8 mouse cellular contexts compared by ENCODE assay signal in genomic region chr2:3512552-3513454, GRCm38 (mm10). TPM values are rescaled to one million over a fixed set of nuclear protein-coding genes. Genes with fewer than 3 reads are reported as not detected.
DNase-seq lines count a peak whose midpoint lies in the region; ATAC-seq and TF ChIP-seq lines count a peak whose summit lies in the region.

TSS of gene Gm45902 (minus strand) at chr2:3512790.
TSS of gene Hspa14 (minus strand) at chr2:3512814.
TSS of gene Cdnf (plus strand) at chr2:3513030.

- H3K4me2 ChIP-seq in forebrain, postnatal 0 days (ENCODE audit: low read depth): peak within 1 kb of the TSS; percentile 88
- peak within 1 kb of the TSS; percentile 72 for H3K4me2 ChIP-seq in lung, embryonic 15.5 days

- H3K27me3 ChIP-seq in MEL (ENCODE audit: control insufficient read depth in 1 of 2, insufficient read depth in 2 of 2, low read length in 2 of 2): no peaks in the 10 kb centered on the region
- H3K27me3 ChIP-seq in cerebellum, adult 2 months (ENCODE audit: control insufficient read depth, insufficient read depth, low read length): no peaks in the 10 kb centered on the region
- no peaks in the 10 kb centered on the region for H3K27me3 ChIP-seq in forebrain, postnatal 0 days (ENCODE audit: insufficient read depth, low read length)
- H3K27me3 ChIP-seq in lung, embryonic 15.5 days: no peaks in the 10 kb centered on the region

- WGBS in cerebellum, adult 2 months: under 1% methylated on average over 60 of the region's 60 CpGs
- 1% methylated on average over 60 of the region's 60 CpGs for WGBS in forebrain, postnatal 0 days
- WGBS in lung, embryonic 15.5 days: under 1% methylated on average over 60 of the region's 60 CpGs

- peak within 1 kb of the TSS; percentile 81 for H3K27ac ChIP-seq in MEL (ENCODE audit: control insufficient read depth, low read depth, low read length)
- peak within 1 kb of the TSS; percentile 82 for H3K27ac ChIP-seq in cerebellum, adult 2 months (ENCODE audit: insufficient read depth, low read length)
- H3K27ac ChIP-seq in forebrain, postnatal 0 days (ENCODE audit: low read depth, low read length): peak within 1 kb of the TSS; percentile 94
- peak within 1 kb of the TSS; percentile 68 for H3K27ac ChIP-seq in lung, embryonic 15.5 days

- H3K79me2 ChIP-seq in MEL (ENCODE audit: control insufficient read depth, insufficient read depth, low read length, poor library complexity): peaks cover 25% of the 10 kb centered on the region

- peaks cover 9 to 18% of the 10 kb centered on the region in 2 experiments for H3K36me3 ChIP-seq in MEL (ENCODE audit: control insufficient read depth in 1 of 2, insufficient read depth in 2 of 2, low read length in 2 of 2)
- H3K36me3 ChIP-seq in forebrain, postnatal 0 days (ENCODE audit: insufficient read depth): peaks cover 14% of the 10 kb centered on the region
- peaks cover 24% of the 10 kb centered on the region for H3K36me3 ChIP-seq in lung, embryonic 15.5 days

- H3K4me1 ChIP-seq in MEL (ENCODE audit: control insufficient read depth in 1 of 2, insufficient read depth in 2 of 2, low read length in 2 of 2): peaks cover 5 to 7% of the 10 kb centered on the region in 2 experiments
- H3K4me1 ChIP-seq in cerebellum, adult 2 months (ENCODE audit: control insufficient read depth, insufficient read depth, low read length): no peaks in the 10 kb centered on the region; the same call in none of the 2 replicates
- H3K4me1 ChIP-seq in forebrain, postnatal 0 days (ENCODE audit: insufficient read depth): no peaks in the 10 kb centered on the region; the same call in 1 of the 2 replicates
- peaks cover 14% of the 10 kb centered on the region for H3K4me1 ChIP-seq in lung, embryonic 15.5 days

- H3K9ac ChIP-seq in MEL (ENCODE audit: control insufficient read depth, low read depth, low read length, poor library complexity, severe bottlenecking): peak within 1 kb of the TSS; percentile 90
- H3K9ac ChIP-seq in forebrain, postnatal 0 days: peak within 1 kb of the TSS; percentile 93
- peak within 1 kb of the TSS; percentile 84 for H3K9ac ChIP-seq in lung, embryonic 15.5 days

- no peak for TF ChIP-seq CTCF in MEL (IDR thresholded peaks at IDR 0.05 in 2 of 3, conservative IDR thresholded peaks at IDR 0.05 in 1 of 3; ENCODE audit: control insufficient read depth in 1 of 3, insufficient read depth in 1 of 3, low read depth in 2 of 3, low read length in 3 of 3, poor library complexity in 1 of 3, severe bottlenecking in 1 of 3)
- no peak for TF ChIP-seq CTCF in cerebellum, adult 2 months (IDR thresholded peaks at IDR 0.05; ENCODE audit: borderline replicate concordance, insufficient read depth, low read depth, low read length)
- TF ChIP-seq CTCF in forebrain, postnatal 0 days (IDR thresholded peaks at IDR 0.05; ENCODE audit: low read depth): peak; percentile 32

- TF ChIP-seq RAD21 in MEL (IDR thresholded peaks at IDR 0.05; ENCODE audit: low read depth, low read length): no peak

- peak; percentile 98 for DNase-seq in MEL (ENCODE audit: low read depth, low spot score)
- DNase-seq in cerebellum, adult 2 months: peak; percentile 97 to 99
- peak; percentile 99 for DNase-seq in forebrain, postnatal 0 days
- peak; percentile 95 for DNase-seq in heart, postnatal 4 days
- peak; percentile 98 to 99 for DNase-seq in layer of hippocampus, adult 8-10 months (ENCODE audit: low spot score in 2 of 2)
- peak; percentile 96 for DNase-seq in ovary, adult 18-20 months (ENCODE audit: low spot score)
- peak; percentile 99 for DNase-seq in thymus, postnatal 0 days (ENCODE audit: low spot score)

- ATAC-seq in forebrain, postnatal 0 days: peak; percentile 99
- ATAC-seq in lung, embryonic 15.5 days (ENCODE audit: borderline replicate concordance, extremely low read depth, low FRiP score, low TSS enrichment): peak; percentile 100

- peak; percentile 56 to 90 for TF ChIP-seq POLR2A in MEL (IDR thresholded peaks at IDR 0.05; ENCODE audit: control insufficient read depth in 1 of 2, insufficient read depth in 1 of 2, low read depth in 1 of 2, low read length in 2 of 2, poor library complexity in 1 of 2)
- peak; percentile 42; the same call in 1 of the 2 replicates for TF ChIP-seq POLR2A in cerebellum, adult 2 months (IDR thresholded peaks at IDR 0.05; ENCODE audit: borderline replicate concordance, insufficient read depth, low read length)

- H3K4me3 ChIP-seq in MEL (ENCODE audit: control insufficient read depth in 1 of 2, insufficient read depth in 1 of 2, low read depth in 2 of 2, low read length in 2 of 2): peak within 1 kb of the TSS; percentile 84 to 87
- H3K4me3 ChIP-seq in cerebellum, adult 2 months (replicated peaks; ENCODE audit: insufficient read depth, low read depth, low read length): peak within 1 kb of the TSS; percentile 76
- peak within 1 kb of the TSS; percentile 93 for H3K4me3 ChIP-seq in forebrain, postnatal 0 days (ENCODE audit: low read depth, low read length)
- H3K4me3 ChIP-seq in lung, embryonic 15.5 days: peak within 1 kb of the TSS; percentile 76

- H3K9me3 ChIP-seq in MEL (replicated peaks; ENCODE audit: insufficient read depth, low read length): no peaks in the 10 kb centered on the region
- H3K9me3 ChIP-seq in forebrain, postnatal 0 days (ENCODE audit: low read length): no peaks in the 10 kb centered on the region
- H3K9me3 ChIP-seq in lung, embryonic 15.5 days: no peaks in the 10 kb centered on the region

- 0 out of 4 replicates have a peak, but pooled peaks of 1 of the 2 experiments have one; percentile 21 for TF ChIP-seq EP300 in MEL (IDR thresholded peaks at IDR 0.05; ENCODE audit: low read depth in 1 of 2, low read length in 2 of 2)

TF ChIP-seq in MEL, 35 proteins besides CTCF, POLR2A, EP300 and RAD21 (continues in another document):
- TF ChIP-seq NRF1 (IDR thresholded peaks at IDR 0.05; ENCODE audit: insufficient read depth, low read depth, low read length, poor library complexity, severe bottlenecking) (peak; percentile 53; the same call in 1 of the 2 replicates), ELF1 (IDR thresholded peaks at IDR 0.05; ENCODE audit: low read depth, low read length) (peak; percentile 94), SIN3A (IDR thresholded peaks at IDR 0.05; ENCODE audit: low read length) (peak; percentile 84), MAZ (IDR thresholded peaks at IDR 0.05; ENCODE audit: low read depth, low read length) (peak; percentile 96), GABPA (IDR thresholded peaks at IDR 0.05; ENCODE audit: low read depth, low read length) (no peak), MAX (IDR thresholded peaks at IDR 0.05; ENCODE audit: low read length) (peak; percentile 89), MYC (IDR thresholded peaks at IDR 0.05; ENCODE audit: low read depth, low read length) (peak; percentile 92), MAFK (IDR thresholded peaks at IDR 0.05; ENCODE audit: borderline replicate concordance, low read depth, low read length) (no peak), MXI1 (IDR thresholded peaks at IDR 0.05; ENCODE audit: low read depth, low read length) (peak; percentile 85), TBP (IDR thresholded peaks at IDR 0.05; ENCODE audit: low read depth, low read length) (peak; percentile 70; the same call in 1 of the 2 replicates), ZKSCAN1 (IDR thresholded peaks at IDR 0.05; ENCODE audit: low read depth, low read length) (no peak), KAT2A (conservative IDR thresholded peaks at IDR 0.05; ENCODE audit: low read depth, low read length) (peak; percentile 57), ETS1 (IDR thresholded peaks at IDR 0.05; ENCODE audit: low read depth, low read length) (peak; percentile 59), POLR2AphosphoS2 (IDR thresholded peaks at IDR 0.05; ENCODE audit: low read length) (peak; percentile 91), ZNF384 (IDR thresholded peaks at IDR 0.05; ENCODE audit: low read depth, low read length) (no peak), NELFE (IDR thresholded peaks at IDR 0.05; ENCODE audit: low read depth, low read length) (peak; percentile 82)

RNA-seq across cellular contexts. Expression of gene Gm45902, which starts in this region (rescaled TPM):
- total RNA-seq in MEL (2012; rRNA removed): 2.9 and 3.6 TPM in 2 replicates
- 1 to 10 TPM in 1 of 2 experiments, not detected in 1; 3.8 TPM for polyA plus RNA-seq in MEL (2012; ENCODE audit: insufficient read depth in 1 of 2, insufficient read length in 2 of 2, low read depth in 1 of 2, low replicate concordance in 2 of 2, missing spikeins in 1 of 2)
- 3.9 and 4.1 TPM in 2 replicates for polyA plus RNA-seq in cerebellum, adult 2 months (2012; rRNA removed)
- total RNA-seq in forebrain, postnatal 0 days (2014; rRNA removed): 8.1 and 10.8 TPM in 2 replicates
- 4.8 and 5.3 TPM in 2 replicates for polyA plus RNA-seq in forebrain, postnatal 0 days (2015; fragmentation: Nextera tagmentation; extraction: Ambion mirVana)
- 1 to 10 TPM; 3.6 to 4.2 TPM for total RNA-seq in heart, postnatal 4 days (2021)
- 1 to 10 TPM; 5.3 to 7.3 (median 5.8) TPM for total RNA-seq in layer of hippocampus, adult 8-10 months (2022)
- 4.9 and 5.7 TPM in 2 replicates for polyA plus RNA-seq in lung, embryonic 15.5 days (2015; fragmentation: Nextera tagmentation; extraction: Ambion mirVana)
- polyA plus RNA-seq in thymus, postnatal 0 days (2015; fragmentation: Nextera tagmentation; extraction: Ambion mirVana): 3.8 and 4.5 TPM in 2 replicates

RNA-seq across cellular contexts. Expression of gene Hspa14, which starts in this region (rescaled TPM):
- total RNA-seq in MEL (2012; rRNA removed): 158 and 161 TPM in 2 replicates
- polyA plus RNA-seq in MEL (2012; ENCODE audit: insufficient read depth in 1 of 2, insufficient read length in 2 of 2, low read depth in 1 of 2, low replicate concordance in 2 of 2, missing spikeins in 1 of 2): 100 to 1,000 TPM; 129 to 333 TPM
- polyA plus RNA-seq in cerebellum, adult 2 months (2012; rRNA removed): 70.9 and 79.1 TPM in 2 replicates
- 63.1 and 67.0 TPM in 2 replicates for total RNA-seq in forebrain, postnatal 0 days (2014; rRNA removed)
- 49.1 and 50.9 TPM in 2 replicates for polyA plus RNA-seq in forebrain, postnatal 0 days (2015; fragmentation: Nextera tagmentation; extraction: Ambion mirVana)
- 10 to 100 TPM; 49.4 to 50.4 TPM for total RNA-seq in heart, postnatal 4 days (2021)
- total RNA-seq in layer of hippocampus, adult 8-10 months (2022): 10 to 100 TPM; 47.6 to 56.3 (median 53.0) TPM
- polyA plus RNA-seq in lung, embryonic 15.5 days (2015; fragmentation: Nextera tagmentation; extraction: Ambion mirVana): 119 and 120 TPM in 2 replicates
- polyA plus RNA-seq in thymus, postnatal 0 days (2015; fragmentation: Nextera tagmentation; extraction: Ambion mirVana): 137 and 138 TPM in 2 replicates

RNA-seq across cellular contexts. Expression of gene Cdnf, which starts in this region (rescaled TPM):
- 0.39 and 0.59 TPM in 2 replicates for total RNA-seq in MEL (2012; rRNA removed)
- polyA plus RNA-seq in MEL (2012; ENCODE audit: insufficient read depth in 1 of 2, insufficient read length in 2 of 2, low read depth in 1 of 2, low replicate concordance in 2 of 2, missing spikeins in 1 of 2): under 1 TPM in 1 of 2 experiments, not detected in 1; 0.77 TPM
- 1.4 and 1.8 TPM in 2 replicates for polyA plus RNA-seq in cerebellum, adult 2 months (2012; rRNA removed)
- 0.71 and 0.92 TPM in 2 replicates for total RNA-seq in forebrain, postnatal 0 days (2014; rRNA removed)
- 0.16 and 0.35 TPM in 2 replicates for polyA plus RNA-seq in forebrain, postnatal 0 days (2015; fragmentation: Nextera tagmentation; extraction: Ambion mirVana)
- total RNA-seq in heart, postnatal 4 days (2021): 1 to 10 TPM; 2.0 to 3.4 TPM
- total RNA-seq in layer of hippocampus, adult 8-10 months (2022): 1 to 10 TPM in 2 of 4 experiments, under 1 TPM in 2; 0.83 to 3.2 (median 1.2) TPM
- polyA plus RNA-seq in lung, embryonic 15.5 days (2015; fragmentation: Nextera tagmentation; extraction: Ambion mirVana): 0.12 and 0.14 TPM in 2 replicates
- polyA plus RNA-seq in thymus, postnatal 0 days (2015; fragmentation: Nextera tagmentation; extraction: Ambion mirVana): 0.26 and 0.36 TPM in 2 replicates

Comparison
In these comparisons a context has a peak if more than half of its experiments do, and no peak if none do; other contexts are left out.
1. Peak in every context shown above with its lines: DNase-seq, ATAC-seq, H3K4me3 ChIP-seq and H3K27ac ChIP-seq.